Mouse (Mus musculus): ENCODE results near the gene Ppp2r1b. TPM values are rescaled to one million over a fixed set of nuclear protein-coding genes. Genes with fewer than 3 reads are reported as not detected.

Ppp2r1b gene
- polyA plus RNA-seq, 1 experiment = 12.9 TPM

DNA sequence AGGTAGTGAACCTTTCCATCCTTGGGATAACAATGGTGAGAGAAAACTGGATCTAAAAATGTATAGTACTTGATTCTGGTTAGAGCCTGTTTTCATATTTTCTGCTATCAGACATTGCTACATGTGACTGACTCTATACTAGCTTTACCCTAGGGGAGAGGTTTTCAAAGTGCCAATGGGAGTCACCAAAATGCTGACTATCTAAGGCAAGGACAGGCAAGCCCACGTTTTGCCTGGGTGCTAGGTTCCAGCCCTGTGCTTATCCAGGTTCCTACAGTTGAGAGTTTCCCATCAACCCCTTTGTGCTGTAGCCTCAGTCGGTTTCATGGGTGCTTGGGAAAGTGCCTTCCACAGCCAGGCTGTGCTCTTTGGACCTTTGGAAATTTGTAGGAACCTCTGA lies 33.4 kb upstream of the Ppp2r1b start:
- H3K36me3 ChIP-seq (ENCODE audit: control insufficient read depth, insufficient read depth) = peaks cover 11% of the 10 kb centered on the region
- H3K4me3 ChIP-seq = no peak overlapping the region
- TF ChIP-seq USF1 (IDR thresholded peaks at IDR 0.05; ENCODE audit: low read depth) (no peak), SRF (IDR thresholded peaks at IDR 0.05; ENCODE audit: control insufficient read depth, insufficient read length, low read depth) (no peak), MYOG (IDR thresholded peaks at IDR 0.05; ENCODE audit: control insufficient read depth in 1 of 3, insufficient read depth in 1 of 3, insufficient read length in 2 of 3, low read depth in 2 of 3) (no peak), REST (IDR thresholded peaks at IDR 0.05; ENCODE audit: insufficient read depth, insufficient read length) (no peak)
- H3K27me3 ChIP-seq (ENCODE audit: control insufficient read depth, insufficient read depth, insufficient read length) = no peaks in the 10 kb centered on the region
- no peaks in the 10 kb centered on the region for H3K79me2 ChIP-seq (ENCODE audit: control insufficient read depth, insufficient read depth)
- no peak overlapping the region for H3K4me2 ChIP-seq (ENCODE audit: low read depth)
- H3ac ChIP-seq (ENCODE audit: control insufficient read depth, insufficient read length) = no peak overlapping the region

DNA sequence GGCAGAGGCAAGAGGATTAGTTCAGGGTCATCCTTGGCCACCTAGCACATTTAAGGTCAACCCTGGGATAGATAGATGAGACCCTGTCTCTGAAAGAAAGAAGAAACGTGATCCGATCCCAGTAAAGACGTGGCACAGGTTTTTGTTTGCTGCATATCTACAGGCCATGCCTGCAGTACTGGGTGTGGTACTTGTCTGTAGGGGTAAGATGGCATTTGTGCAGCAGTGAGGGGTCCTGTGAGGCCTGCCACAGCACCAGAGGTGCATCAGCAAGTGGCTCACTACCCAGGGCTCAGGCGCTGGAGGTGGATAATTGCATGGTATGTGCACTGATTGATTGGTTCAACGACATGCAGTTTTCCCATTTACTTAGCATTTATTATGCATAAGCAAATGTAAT lies 31.3 kb upstream of the Ppp2r1b start:
- Histone ChIP-seq H3K36me3 (ENCODE audit: control insufficient read depth, insufficient read depth) (peaks cover 4% of the 10 kb centered on the region), H3K4me3 (no peak overlapping the region), H3K27me3 (ENCODE audit: control insufficient read depth, insufficient read depth, insufficient read length) (no peaks in the 10 kb centered on the region), H3K79me2 (ENCODE audit: control insufficient read depth, insufficient read depth) (no peaks in the 10 kb centered on the region), H3ac (ENCODE audit: control insufficient read depth, insufficient read length) (no peak overlapping the region), H3K4me2 (ENCODE audit: low read depth) (no peak overlapping the region)
- no peak for TF ChIP-seq REST (IDR thresholded peaks at IDR 0.05; ENCODE audit: insufficient read depth, insufficient read length)
- TF ChIP-seq TCF3 (IDR thresholded peaks at IDR 0.05; ENCODE audit: insufficient read length, low read depth) = no peak
- TF ChIP-seq SRF (IDR thresholded peaks at IDR 0.05; ENCODE audit: control insufficient read depth, insufficient read length, low read depth) = no peak
- no peak for TF ChIP-seq TCF12 (IDR thresholded peaks at IDR 0.05; ENCODE audit: insufficient read depth, poor library complexity, severe bottlenecking)
- TF ChIP-seq E2F4 (IDR thresholded peaks at IDR 0.05; ENCODE audit: insufficient read depth) = no peak
- TF ChIP-seq USF1 (IDR thresholded peaks at IDR 0.05; ENCODE audit: low read depth) = no peak
- no peak for TF ChIP-seq MYOD1 (IDR thresholded peaks at IDR 0.05; ENCODE audit: control insufficient read depth in 1 of 3, insufficient read length in 2 of 3, low read depth in 2 of 3)
- TF ChIP-seq POLR2AphosphoS2 (IDR thresholded peaks at IDR 0.05; ENCODE audit: insufficient read length, low read depth) = no peak
- TF ChIP-seq MYOG (IDR thresholded peaks at IDR 0.05; ENCODE audit: control insufficient read depth in 1 of 3, insufficient read depth in 1 of 3, insufficient read length in 2 of 3, low read depth in 2 of 3) = no peak
- TF ChIP-seq CEBPB (IDR thresholded peaks at IDR 0.05; ENCODE audit: insufficient read depth, poor library complexity, severe bottlenecking) = no peak
- TF ChIP-seq POLR2A (IDR thresholded peaks at IDR 0.05; ENCODE audit: insufficient read length, low read depth) = no peak
- no peak for TF ChIP-seq MAX (IDR thresholded peaks at IDR 0.05; ENCODE audit: low read depth)

DNA sequence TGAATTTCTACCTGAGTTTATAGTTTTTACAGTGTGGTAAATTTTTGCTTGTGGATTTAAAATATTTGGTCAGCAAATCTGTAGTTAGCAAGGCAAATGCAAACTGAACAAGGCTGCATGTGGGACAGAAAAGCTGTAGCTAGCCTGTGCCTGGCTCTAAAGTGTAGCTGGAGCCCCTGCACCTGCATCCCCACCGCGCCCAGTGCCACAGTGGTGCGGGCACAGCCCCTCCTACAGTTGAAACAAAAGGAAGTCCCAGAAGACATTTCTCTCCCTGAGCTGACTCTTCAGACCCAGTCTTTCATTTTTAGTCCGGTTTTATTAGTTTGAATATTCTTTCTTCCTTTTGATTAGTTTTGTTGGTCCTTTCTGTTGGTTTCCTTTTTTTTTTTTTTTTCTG lies 29.4 kb upstream of the Ppp2r1b start:
- TF ChIP-seq POLR2A (IDR thresholded peaks at IDR 0.05; ENCODE audit: insufficient read length, low read depth) = no peak
- TF ChIP-seq SRF (IDR thresholded peaks at IDR 0.05; ENCODE audit: control insufficient read depth, insufficient read length, low read depth) = no peak
- TF ChIP-seq MAX (IDR thresholded peaks at IDR 0.05; ENCODE audit: low read depth) = no peak
- TF ChIP-seq E2F4 (IDR thresholded peaks at IDR 0.05; ENCODE audit: insufficient read depth) = no peak
- no peak for TF ChIP-seq REST (IDR thresholded peaks at IDR 0.05; ENCODE audit: insufficient read depth, insufficient read length)
- no peak for TF ChIP-seq USF1 (IDR thresholded peaks at IDR 0.05; ENCODE audit: low read depth)
- TF ChIP-seq MYOD1 (IDR thresholded peaks at IDR 0.05; ENCODE audit: control insufficient read depth in 1 of 3, insufficient read length in 2 of 3, low read depth in 2 of 3) = no peak
- no peak for TF ChIP-seq TCF3 (IDR thresholded peaks at IDR 0.05; ENCODE audit: insufficient read length, low read depth)
- TF ChIP-seq MYOG (IDR thresholded peaks at IDR 0.05; ENCODE audit: control insufficient read depth in 1 of 3, insufficient read depth in 1 of 3, insufficient read length in 2 of 3, low read depth in 2 of 3) = no peak
- TF ChIP-seq POLR2AphosphoS2 (IDR thresholded peaks at IDR 0.05; ENCODE audit: insufficient read length, low read depth) = no peak
- no peak for TF ChIP-seq TCF12 (IDR thresholded peaks at IDR 0.05; ENCODE audit: insufficient read depth, poor library complexity, severe bottlenecking)
- TF ChIP-seq CEBPB (IDR thresholded peaks at IDR 0.05; ENCODE audit: insufficient read depth, poor library complexity, severe bottlenecking) = no peak
- Histone ChIP-seq H3K36me3 (ENCODE audit: control insufficient read depth, insufficient read depth) (no peaks in the 10 kb centered on the region), H3K4me2 (ENCODE audit: low read depth) (no peak overlapping the region), H3ac (ENCODE audit: control insufficient read depth, insufficient read length) (no peak overlapping the region), H3K79me2 (ENCODE audit: control insufficient read depth, insufficient read depth) (no peaks in the 10 kb centered on the region), H3K27me3 (ENCODE audit: control insufficient read depth, insufficient read depth, insufficient read length) (no peaks in the 10 kb centered on the region), H3K4me3 (no peak overlapping the region)

- Histone ChIP-seq H3K27me3 (ENCODE audit: control insufficient read depth, insufficient read depth, insufficient read length) (no peaks in the 10 kb centered on the region), H3K79me2 (ENCODE audit: control insufficient read depth, insufficient read depth) (no peaks in the 10 kb centered on the region), H3K4me2 (ENCODE audit: low read depth) (no peak overlapping the region), H3K36me3 (ENCODE audit: control insufficient read depth, insufficient read depth) (no peaks in the 10 kb centered on the region), H3K4me3 (no peak overlapping the region), H3ac (ENCODE audit: control insufficient read depth, insufficient read length) (no peak overlapping the region)
- TF ChIP-seq TCF3 (IDR thresholded peaks at IDR 0.05; ENCODE audit: insufficient read length, low read depth) = no peak
Measured at GRCm38 (mm10) chr9:50816512-50816911, 28.6 kb upstream of the Ppp2r1b start.

- H3K4me2 ChIP-seq (ENCODE audit: low read depth) = no peak overlapping the region
- H3ac ChIP-seq (ENCODE audit: control insufficient read depth, insufficient read length) = no peak overlapping the region
- no peaks in the 10 kb centered on the region for H3K27me3 ChIP-seq (ENCODE audit: control insufficient read depth, insufficient read depth, insufficient read length)
- no peak for TF ChIP-seq MYOD1 (IDR thresholded peaks at IDR 0.05; ENCODE audit: control insufficient read depth in 1 of 3, insufficient read length in 2 of 3, low read depth in 2 of 3)
- TF ChIP-seq POLR2A (IDR thresholded peaks at IDR 0.05; ENCODE audit: insufficient read length, low read depth) = no peak
- no peak for TF ChIP-seq USF1 (IDR thresholded peaks at IDR 0.05; ENCODE audit: low read depth)
- TF ChIP-seq REST (IDR thresholded peaks at IDR 0.05; ENCODE audit: insufficient read depth, insufficient read length) = no peak
- no peak for TF ChIP-seq POLR2AphosphoS2 (IDR thresholded peaks at IDR 0.05; ENCODE audit: insufficient read length, low read depth)
- no peak for TF ChIP-seq SRF (IDR thresholded peaks at IDR 0.05; ENCODE audit: control insufficient read depth, insufficient read length, low read depth)
- TF ChIP-seq CEBPB (IDR thresholded peaks at IDR 0.05; ENCODE audit: insufficient read depth, poor library complexity, severe bottlenecking) = no peak
- no peak for TF ChIP-seq TCF12 (IDR thresholded peaks at IDR 0.05; ENCODE audit: insufficient read depth, poor library complexity, severe bottlenecking)
- no peak for TF ChIP-seq TCF3 (IDR thresholded peaks at IDR 0.05; ENCODE audit: insufficient read length, low read depth)
- TF ChIP-seq MAX (IDR thresholded peaks at IDR 0.05; ENCODE audit: low read depth) = no peak
- TF ChIP-seq E2F4 (IDR thresholded peaks at IDR 0.05; ENCODE audit: insufficient read depth) = no peak
- no peak for TF ChIP-seq MYOG (IDR thresholded peaks at IDR 0.05; ENCODE audit: control insufficient read depth in 1 of 3, insufficient read depth in 1 of 3, insufficient read length in 2 of 3, low read depth in 2 of 3)
- H3K4me3 ChIP-seq = no peak overlapping the region
- H3K36me3 ChIP-seq (ENCODE audit: control insufficient read depth, insufficient read depth) = no peaks in the 10 kb centered on the region
- H3K79me2 ChIP-seq (ENCODE audit: control insufficient read depth, insufficient read depth) = no peaks in the 10 kb centered on the region
Measured at GRCm38 (mm10) chr9:50818050-50818449, 27.1 kb upstream of the Ppp2r1b start.
